Mouse (Mus musculus) stomach, postnatal 0 days (tissue): Measurements from ENCODE around the gene Cpne5.

ENCODE experiments used
- CTCF ChIP-seq: IDR thresholded peaks from 2 replicates; pipeline ENCODE4 v1.5.1; 2016; ENCODE audit warnings: antibody characterized with exemption, low read depth, mild to moderate bottlenecking, moderate library complexity
- EP300 ChIP-seq: optimal IDR thresholded peaks from 2 replicates; pipeline ENCODE3; 2016; ENCODE audit warnings: antibody characterized with exemption

GRCm38 (mm10) chr17:29280422-29280821 is 42.5 kb upstream of the Cpne5 start:
- TF ChIP-seq EP300 (no peak), CTCF (no peak)
